Mouse (Mus musculus) kidney, embryonic 16.5 days (tissue): ENCODE data around the gene Nppa. TPM values are rescaled to one million over a fixed set of nuclear protein-coding genes. Genes with fewer than 3 reads are reported as not detected.
"Not testable (repeated sequence)": the region's sequence is repeated elsewhere in the genome, so short reads cannot be mapped to it uniquely, and the experiment has no call there.

ENCODE experiments used
- ATAC-seq: fragments of 200-750 bp; cut with Nextera tagmentation; 2 replicates; pipeline ENCODE4 v1.8.0; 2017; ENCODE audit warnings: moderate TSS enrichment; ENCODE audit not compliant: low FRiP score, low TSS enrichment
- H3K27ac ChIP-seq: fragments of 300-500 bp; sonication (generic); 2 replicates; pipeline ENCODE4 v1.5.1; 2014; ENCODE audit warnings: low read length
- H3K27me3 ChIP-seq: fragments of 300-500 bp; sonication (generic); 2 replicates; pipeline ENCODE4 v1.6.1; 2014; ENCODE audit warnings: low read length, control low read depth, mixed read lengths; ENCODE audit not compliant: insufficient read depth
- H3K36me3 ChIP-seq: fragments of 300-500 bp; sonication (generic); 2 replicates; pipeline ENCODE4 v1.6.1; 2014; ENCODE audit warnings: low read length, control low read depth, mixed read lengths; ENCODE audit not compliant: insufficient read depth
- H3K4me1 ChIP-seq: fragments of 300-500 bp; sonication (generic); 2 replicates; pipeline ENCODE4 v1.6.1; 2014; ENCODE audit warnings: low read length, control low read depth, mixed read lengths; ENCODE audit not compliant: insufficient read depth
- H3K4me2 ChIP-seq: fragments of 300-500 bp; sonication (generic); replicated peaks from 2 replicates; pipeline ENCODE4 v1.6.1; 2014; ENCODE audit warnings: low read depth, low read length
- H3K4me3 ChIP-seq: fragments of 300-500 bp; sonication (generic); 2 replicates; pipeline ENCODE4 v1.5.1; 2014; ENCODE audit warnings: mild to moderate bottlenecking, low read length
- H3K9ac ChIP-seq: fragments of 300-500 bp; sonication (generic); replicated peaks from 2 replicates; pipeline ENCODE4 v1.6.1; 2014; ENCODE audit warnings: low read length
- H3K9me3 ChIP-seq: fragments of 300-500 bp; sonication (generic); 2 replicates; pipeline ENCODE4 v1.6.1; 2016; ENCODE audit warnings: low read length, control low read depth
- WGBS: fragments of 180-500 bp; shearing (Covaris S2); extraction: QIAGEN DNeasy Blood & Tissue Kit; methylation state at CpG from one replicate; pipeline ENCODE4 v1.1.7; 2014; 5-methylcytosine and 5-hydroxymethylcytosine counted together
- polyA plus RNA-seq: library from polyadenylated mRNA; unstranded; fragments of >200 nt; fragmentation: Nextera tagmentation; extraction: Ambion mirVana; gene quantifications from 2 replicates; pipeline ENCODE4 v1.2.1, GENCODE M21; 2015

Nppa gene
- polyA plus RNA-seq, 1 experiment from 2014 or later = 1.00 TPM

GRCm38 (mm10) chr4:148043327-148043726 is 42.8 kb downstream of the Nppa start:
- 83% methylated on average over 7 of the region's 8 CpGs for WGBS
- H3K27me3 ChIP-seq, H3K4me3 ChIP-seq, ATAC-seq, H3K9me3 ChIP-seq, H3K27ac ChIP-seq, H3K4me2 ChIP-seq, H3K9ac ChIP-seq: not testable (repeated sequence)
- Histone ChIP-seq H3K36me3 (peaks cover 21% of the 10 kb centered on the region), H3K4me1 (peaks cover 38% of the 10 kb centered on the region)

DNA sequence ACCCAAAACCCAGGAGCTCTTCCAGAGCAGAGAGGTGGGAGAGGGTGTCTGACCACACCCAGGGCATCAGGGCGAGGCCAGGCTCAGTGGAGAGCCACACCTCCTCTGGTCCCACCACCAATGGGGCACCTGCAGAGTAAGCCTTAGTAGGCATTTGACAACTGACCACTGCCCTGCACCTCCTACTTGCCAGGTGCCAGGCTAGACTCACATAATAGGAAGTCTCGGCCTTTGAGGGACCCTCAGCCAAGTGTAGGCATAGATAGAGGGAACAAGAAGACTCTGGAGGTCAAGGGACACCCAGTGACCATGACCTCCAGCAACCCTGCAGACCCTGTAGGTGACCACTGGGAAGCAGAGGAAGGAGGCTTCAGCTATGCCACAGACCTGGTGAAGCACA is 43.6 kb downstream of the Nppa start:
- Histone ChIP-seq H3K36me3 (peaks cover 26% of the 10 kb centered on the region), H3K4me3 (no peak overlapping the region), H3K4me1 (peaks cover 38% of the 10 kb centered on the region), H3K27me3 (no peaks in the 10 kb centered on the region), H3K9me3 (no peaks in the 10 kb centered on the region), H3K4me2 (no peak overlapping the region), H3K27ac (no peak overlapping the region), H3K9ac (no peak overlapping the region)
- no peak for ATAC-seq
- WGBS = 92% methylated on average over 2 of the region's 2 CpGs

- Histone ChIP-seq H3K4me3 (no peak overlapping the region), H3K9ac (no peak overlapping the region), H3K9me3 (no peaks in the 10 kb centered on the region), H3K27ac (no peak overlapping the region), H3K36me3 (peaks cover 43% of the 10 kb centered on the region), H3K4me1 (peaks cover 16% of the 10 kb centered on the region), H3K4me2 (no peak overlapping the region), H3K27me3 (no peaks in the 10 kb centered on the region)
- 62% methylated on average over 4 of the region's 4 CpGs for WGBS
- no peak for ATAC-seq
Observed at GRCm38 (mm10) chr4:148046450-148047031, 46.0 kb downstream of the Nppa start.

DNA sequence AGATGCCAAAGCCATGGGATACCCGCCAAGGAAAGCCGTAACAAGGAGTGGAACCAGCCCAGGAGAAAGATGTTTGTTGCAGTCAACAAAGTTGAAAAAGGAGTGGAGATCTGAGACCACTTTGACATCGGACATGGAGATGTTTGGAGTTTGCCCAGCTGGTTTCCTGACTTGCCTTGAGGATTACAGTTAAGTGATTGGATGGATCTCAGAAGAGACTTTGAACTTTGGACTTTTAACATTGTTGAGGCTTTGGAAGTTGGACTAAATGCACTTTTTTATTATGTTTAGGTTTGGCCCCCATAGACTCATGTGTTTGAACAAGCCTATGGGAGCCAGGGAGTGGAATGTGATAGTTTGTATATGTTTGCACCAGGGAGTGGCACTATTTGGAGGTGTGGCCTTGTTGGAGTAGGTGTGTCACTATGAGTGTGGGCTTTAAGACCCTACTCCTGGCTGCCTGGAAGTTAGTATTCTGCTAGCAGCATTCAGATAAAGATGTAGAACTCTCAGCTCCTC is 49.9 kb downstream of the Nppa start:
- peaks cover 67% of the 10 kb centered on the region for H3K36me3 ChIP-seq
- not testable (repeated sequence) for H3K27ac ChIP-seq, H3K4me3 ChIP-seq, H3K4me1 ChIP-seq, H3K27me3 ChIP-seq, H3K4me2 ChIP-seq, H3K9me3 ChIP-seq, H3K9ac ChIP-seq, ATAC-seq
- 93% methylated on average over 3 of the region's 3 CpGs for WGBS

DNA sequence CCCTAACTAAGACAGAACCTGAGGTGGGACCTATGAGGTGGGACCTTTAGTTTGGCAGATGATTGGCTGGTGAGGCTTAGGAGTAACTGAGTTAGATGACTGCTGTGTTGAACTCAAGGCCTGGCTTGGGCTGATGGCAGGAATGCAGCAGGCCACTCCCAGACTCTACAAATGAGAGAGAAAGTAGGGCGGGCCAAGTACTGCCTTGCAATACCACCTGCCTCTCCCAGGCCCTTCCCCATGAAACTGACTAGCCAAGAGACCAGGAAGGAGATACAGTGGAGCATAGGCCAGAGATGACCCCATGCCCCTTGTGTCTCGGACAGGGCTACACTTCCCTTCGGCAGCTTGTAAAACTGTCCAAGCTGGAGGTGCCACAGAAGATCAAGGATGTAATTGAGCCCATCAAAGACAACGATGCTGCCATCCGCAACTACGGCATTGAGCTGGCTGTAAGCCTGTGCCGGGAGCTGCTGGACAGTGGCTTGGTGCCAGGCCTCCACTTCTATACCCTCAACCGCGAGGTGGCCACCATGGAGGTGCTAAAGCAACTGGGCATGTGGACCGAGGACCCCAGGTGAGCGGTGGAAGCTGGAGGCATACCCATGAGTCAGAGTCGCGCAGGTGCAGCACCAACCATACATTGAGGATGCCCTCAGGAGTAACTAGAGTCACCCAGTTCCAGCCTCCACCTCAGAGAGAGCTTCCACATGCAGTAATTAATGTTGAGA is 50.7 kb downstream of the Nppa start:
- H3K36me3 ChIP-seq = peaks cover 74% of the 10 kb centered on the region
- no peak overlapping the region for H3K9ac ChIP-seq
- ATAC-seq = no peak
- WGBS = 79% methylated on average over 13 of the region's 13 CpGs
- H3K27me3 ChIP-seq = no peaks in the 10 kb centered on the region
- no peak overlapping the region for H3K4me2 ChIP-seq
- H3K4me1 ChIP-seq = 0 out of 2 replicates have a peak, but pooled peaks cover 5% of the 10 kb centered on the region
- H3K9me3 ChIP-seq = no peaks in the 10 kb centered on the region
- H3K27ac ChIP-seq = no peak overlapping the region
- no peak overlapping the region for H3K4me3 ChIP-seq

Other genes starting within 250 kb of the Nppa start
- 9.9 and 11.0 TPM in 2 replicates for gene Zfp984, start 190.9 kb upstream of the Nppa start, polyA plus RNA-seq
- 5.4 TPM in 2 replicates for gene Zfp933, start 152.4 kb upstream of the Nppa start, polyA plus RNA-seq
- 55.3 and 55.4 TPM in 2 replicates for gene Miip, start 131.9 kb upstream of the Nppa start, polyA plus RNA-seq
- 12.9 and 13.1 TPM in 2 replicates for gene Fv1, start 131.7 kb upstream of the Nppa start, polyA plus RNA-seq
- gene Mfn2, start 96.0 kb upstream of the Nppa start, polyA plus RNA-seq = 45.4 and 47.1 TPM in 2 replicates
- gene Plod1, start 64.0 kb upstream of the Nppa start, polyA plus RNA-seq = 58.6 and 61.5 TPM in 2 replicates
- 10.4 and 13.9 TPM in 2 replicates for gene 2510039O18Rik, start 59.8 kb upstream of the Nppa start, polyA plus RNA-seq
- 0.21 TPM in 1 of 2 replicates, not detected in the other for gene Nppb, start 14.9 kb upstream of the Nppa start, polyA plus RNA-seq
- gene Clcn6, start 38.1 kb downstream of the Nppa start, polyA plus RNA-seq = 6.4 and 6.8 TPM in 2 replicates
- 26.5 and 28.1 TPM in 2 replicates for gene Mthfr, start 38.4 kb downstream of the Nppa start, polyA plus RNA-seq
- gene Agtrap, start 87.3 kb downstream of the Nppa start, polyA plus RNA-seq = 28.1 and 31.5 TPM in 2 replicates
- gene Mad2l2, start 129.7 kb downstream of the Nppa start, polyA plus RNA-seq = 70.3 and 74.8 TPM in 2 replicates
- gene Draxin, start 130.0 kb downstream of the Nppa start, polyA plus RNA-seq = 0.28 and 0.29 TPM in 2 replicates
- gene Fbxo6, start 151.4 kb downstream of the Nppa start, polyA plus RNA-seq = 22.0 and 22.2 TPM in 2 replicates
- 19.8 and 20.6 TPM in 2 replicates for gene Fbxo44, start 159.8 kb downstream of the Nppa start, polyA plus RNA-seq
- 1.8 and 2.3 TPM in 2 replicates for gene Fbxo2, start 159.9 kb downstream of the Nppa start, polyA plus RNA-seq